Mouse (Mus musculus) thymus, postnatal 14 days (tissue): ENCODE results near the gene Eda.
"Not testable (repeated sequence)": the region's sequence is repeated elsewhere in the genome, so short reads cannot be mapped to it uniquely, and the experiment has no call there.

Experiments used
- DNase-seq: peaks from one replicate; pipeline ENCODE4 v3.0.0; 2021

Eda gene

GRCm38 (mm10) chrX:100428693-100429092, 453.3 kb downstream of the Eda start, which contains the start of gene Otud6a:
Gene Otud6a, plus strand, starts transcription at chrX:100429013.
- DNase-seq = no peak

GRCm38 (mm10) chrX:100432311-100432710, 456.9 kb downstream of the Eda start:
- DNase-seq = no peak

GRCm38 (mm10) chrX:100442617-100443016, 467.2 kb downstream of the Eda start, which contains the start of gene Awat2:
Gene Awat2, minus strand, starts transcription at chrX:100442717.
- not testable (repeated sequence) for DNase-seq

- no peak for DNase-seq
Measured at GRCm38 (mm10) chrX:100443532-100443931, 468.1 kb downstream of the Eda start.
